Mouse (Mus musculus): ENCODE results near the gene Glis1. TPM values are rescaled to one million over a fixed set of nuclear protein-coding genes. Genes with fewer than 3 reads are reported as not detected.

Glis1 gene
- polyA plus RNA-seq, 1 experiment: 0.40 TPM

DNA sequence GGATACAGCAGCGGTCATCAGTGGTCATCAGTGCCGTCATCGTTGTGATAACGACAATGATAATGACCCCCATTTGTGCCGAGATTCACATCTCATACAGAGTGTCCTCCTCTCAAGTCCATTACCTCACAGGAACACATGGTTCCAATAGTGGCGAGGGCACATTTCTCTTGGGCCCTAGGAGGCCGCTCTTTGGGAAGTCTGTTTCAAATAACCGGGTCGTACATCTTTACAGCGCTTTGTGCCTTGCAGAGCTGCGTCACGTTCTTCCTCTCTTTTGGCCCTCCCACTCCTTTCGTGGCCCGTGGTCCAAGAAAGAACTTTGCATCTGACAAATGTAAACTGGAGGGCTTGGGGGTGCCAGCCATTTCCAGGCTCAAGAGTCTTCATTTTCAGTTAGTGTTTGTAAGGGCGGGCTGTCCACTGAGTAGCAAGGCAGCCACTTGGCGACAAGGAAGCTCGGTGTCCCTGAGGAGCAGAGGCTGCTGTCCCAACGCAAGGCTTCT is 63.1 kb downstream of the Glis1 start:
- H3K79me2 ChIP-seq (ENCODE audit: control insufficient read depth, insufficient read depth): no peaks in the 10 kb centered on the region
- no peaks in the 10 kb centered on the region for H3K36me3 ChIP-seq (ENCODE audit: control insufficient read depth, insufficient read depth)
- no peaks in the 10 kb centered on the region for H3K79me3 ChIP-seq (ENCODE audit: low read depth)
- H3ac ChIP-seq (ENCODE audit: control insufficient read depth, insufficient read length, low read depth): no peak overlapping the region
- TF ChIP-seq CEBPB (IDR thresholded peaks at IDR 0.05; ENCODE audit: low read depth): no peak
- TF ChIP-seq MAX (IDR thresholded peaks at IDR 0.05): no peak
- no peak for TF ChIP-seq MYOD1 (IDR thresholded peaks at IDR 0.05; ENCODE audit: control insufficient read depth, insufficient read length, low read depth)
- TF ChIP-seq MYOG (IDR thresholded peaks at IDR 0.05; ENCODE audit: control insufficient read depth, extremely low read depth, insufficient read length): no peak
- no peak for TF ChIP-seq FOSL1 (IDR thresholded peaks at IDR 0.05; ENCODE audit: insufficient read depth, low read length, poor library complexity, severe bottlenecking)
- TF ChIP-seq USF1 (IDR thresholded peaks at IDR 0.05; ENCODE audit: low read depth): no peak
- TF ChIP-seq CTCF (IDR thresholded peaks at IDR 0.05; ENCODE audit: control insufficient read depth, insufficient read depth, insufficient read length): no peak
- no peak overlapping the region for H3K4me3 ChIP-seq (ENCODE audit: insufficient read depth, poor library complexity, severe bottlenecking)
- no peaks in the 10 kb centered on the region for H3K27me3 ChIP-seq (ENCODE audit: control insufficient read depth, insufficient read depth, insufficient read length)

DNA sequence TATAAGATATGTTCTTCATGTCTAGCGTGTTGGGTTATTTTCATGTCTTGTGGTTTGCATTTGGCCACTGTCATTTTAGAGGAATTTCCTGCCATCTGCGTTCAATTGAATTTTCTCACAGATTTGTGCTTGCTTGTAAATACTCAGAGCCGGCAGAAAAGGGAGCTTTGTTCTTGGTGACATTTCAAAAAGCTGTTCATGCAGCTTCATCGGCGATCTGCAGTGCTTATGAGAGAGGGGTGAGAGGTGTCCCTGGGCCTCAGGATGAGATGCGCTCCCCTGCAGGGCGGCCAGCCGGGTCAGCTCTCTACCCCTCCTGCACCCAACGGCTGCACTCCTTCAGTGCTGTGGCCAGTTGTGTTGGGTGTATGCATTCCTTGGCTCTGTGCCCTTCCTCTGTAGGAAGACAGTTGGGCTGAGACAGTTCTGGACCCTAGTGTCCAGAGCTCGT is 68.2 kb downstream of the Glis1 start:
- Histone ChIP-seq H3K79me3 (ENCODE audit: low read depth) (no peaks in the 10 kb centered on the region), H3K79me2 (ENCODE audit: control insufficient read depth, insufficient read depth) (no peaks in the 10 kb centered on the region), H3K27me3 (ENCODE audit: control insufficient read depth, insufficient read depth, insufficient read length) (no peaks in the 10 kb centered on the region), H3K4me3 (ENCODE audit: insufficient read depth, poor library complexity, severe bottlenecking) (no peak overlapping the region), H3ac (ENCODE audit: control insufficient read depth, insufficient read length, low read depth) (no peak overlapping the region), H3K36me3 (ENCODE audit: control insufficient read depth, insufficient read depth) (no peaks in the 10 kb centered on the region)
- TF ChIP-seq FOSL1 (IDR thresholded peaks at IDR 0.05; ENCODE audit: insufficient read depth, low read length, poor library complexity, severe bottlenecking) (no peak), CEBPB (IDR thresholded peaks at IDR 0.05; ENCODE audit: low read depth) (no peak), CTCF (IDR thresholded peaks at IDR 0.05; ENCODE audit: control insufficient read depth, insufficient read depth, insufficient read length) (no peak), USF1 (IDR thresholded peaks at IDR 0.05; ENCODE audit: low read depth) (no peak), MAX (IDR thresholded peaks at IDR 0.05) (no peak), MYOD1 (IDR thresholded peaks at IDR 0.05; ENCODE audit: control insufficient read depth, insufficient read length, low read depth) (no peak), MYOG (IDR thresholded peaks at IDR 0.05; ENCODE audit: control insufficient read depth, extremely low read depth, insufficient read length) (no peak)

DNA sequence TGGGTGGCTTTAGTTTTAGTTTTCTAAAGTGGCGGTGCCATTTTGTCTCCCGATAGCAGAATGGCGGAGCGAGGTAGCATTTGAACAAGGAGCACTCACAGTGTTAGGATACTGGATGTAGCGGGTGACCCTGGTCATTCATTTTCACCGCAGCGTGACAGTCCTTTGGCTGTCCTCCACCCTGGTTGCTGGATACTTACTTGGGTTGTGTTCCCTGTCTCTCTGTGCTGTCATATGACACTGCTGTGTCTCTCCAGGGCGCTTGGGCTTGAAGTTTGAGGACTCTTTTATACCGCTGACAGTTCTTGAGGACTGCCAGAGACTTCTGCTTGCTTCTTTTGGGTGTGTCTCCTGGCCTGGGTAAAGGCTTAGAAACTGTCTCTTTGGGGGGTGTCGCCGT is 80.6 kb downstream of the Glis1 start:
- no peak for TF ChIP-seq CTCF (IDR thresholded peaks at IDR 0.05; ENCODE audit: control insufficient read depth, insufficient read depth, insufficient read length)
- TF ChIP-seq MYOD1 (IDR thresholded peaks at IDR 0.05; ENCODE audit: control insufficient read depth, insufficient read length, low read depth): no peak
- TF ChIP-seq USF1 (IDR thresholded peaks at IDR 0.05; ENCODE audit: low read depth): no peak
- TF ChIP-seq CEBPB (IDR thresholded peaks at IDR 0.05; ENCODE audit: low read depth): no peak
- no peak for TF ChIP-seq FOSL1 (IDR thresholded peaks at IDR 0.05; ENCODE audit: insufficient read depth, low read length, poor library complexity, severe bottlenecking)
- no peak for TF ChIP-seq MAX (IDR thresholded peaks at IDR 0.05)
- TF ChIP-seq MYOG (IDR thresholded peaks at IDR 0.05; ENCODE audit: control insufficient read depth, extremely low read depth, insufficient read length): no peak
- Histone ChIP-seq H3K79me2 (ENCODE audit: control insufficient read depth, insufficient read depth) (no peaks in the 10 kb centered on the region), H3K36me3 (ENCODE audit: control insufficient read depth, insufficient read depth) (no peaks in the 10 kb centered on the region), H3K79me3 (ENCODE audit: low read depth) (no peaks in the 10 kb centered on the region), H3ac (ENCODE audit: control insufficient read depth, insufficient read length, low read depth) (no peak overlapping the region), H3K4me3 (ENCODE audit: insufficient read depth, poor library complexity, severe bottlenecking) (no peak overlapping the region), H3K27me3 (ENCODE audit: control insufficient read depth, insufficient read depth, insufficient read length) (no peaks in the 10 kb centered on the region)

DNA sequence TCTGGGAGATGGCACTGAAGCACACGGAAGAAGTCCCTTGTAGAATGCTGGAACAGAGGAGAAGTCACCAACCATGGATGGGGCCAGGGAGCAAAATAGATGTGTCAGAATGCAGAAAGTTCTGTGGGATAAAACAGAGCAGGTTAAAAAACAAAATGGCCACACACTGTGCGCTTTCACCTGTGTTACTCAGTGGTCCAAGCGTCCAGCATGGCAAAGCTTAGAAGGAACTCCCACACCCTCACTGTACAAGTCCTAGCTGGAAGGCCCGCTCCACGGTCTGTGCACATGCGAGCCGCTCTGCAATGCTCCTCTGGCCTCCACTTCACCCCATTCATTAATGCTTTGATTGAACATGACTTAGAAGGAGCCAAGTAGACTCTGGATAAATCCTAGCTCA is 81.2 kb downstream of the Glis1 start:
- H3K79me3 ChIP-seq (ENCODE audit: low read depth): no peaks in the 10 kb centered on the region
- no peak overlapping the region for H3ac ChIP-seq (ENCODE audit: control insufficient read depth, insufficient read length, low read depth)
- TF ChIP-seq FOSL1 (IDR thresholded peaks at IDR 0.05; ENCODE audit: insufficient read depth, low read length, poor library complexity, severe bottlenecking): no peak
- TF ChIP-seq MYOD1 (IDR thresholded peaks at IDR 0.05; ENCODE audit: control insufficient read depth, insufficient read length, low read depth): no peak
- no peak for TF ChIP-seq CTCF (IDR thresholded peaks at IDR 0.05; ENCODE audit: control insufficient read depth, insufficient read depth, insufficient read length)
- TF ChIP-seq MAX (IDR thresholded peaks at IDR 0.05): no peak
- TF ChIP-seq MYOG (IDR thresholded peaks at IDR 0.05; ENCODE audit: control insufficient read depth, extremely low read depth, insufficient read length): no peak
- TF ChIP-seq USF1 (IDR thresholded peaks at IDR 0.05; ENCODE audit: low read depth): no peak
- no peak for TF ChIP-seq CEBPB (IDR thresholded peaks at IDR 0.05; ENCODE audit: low read depth)
- peaks cover 1% of the 10 kb centered on the region for H3K27me3 ChIP-seq (ENCODE audit: control insufficient read depth, insufficient read depth, insufficient read length)
- no peaks in the 10 kb centered on the region for H3K36me3 ChIP-seq (ENCODE audit: control insufficient read depth, insufficient read depth)
- no peaks in the 10 kb centered on the region for H3K79me2 ChIP-seq (ENCODE audit: control insufficient read depth, insufficient read depth)
- H3K4me3 ChIP-seq (ENCODE audit: insufficient read depth, poor library complexity, severe bottlenecking): no peak overlapping the region

DNA sequence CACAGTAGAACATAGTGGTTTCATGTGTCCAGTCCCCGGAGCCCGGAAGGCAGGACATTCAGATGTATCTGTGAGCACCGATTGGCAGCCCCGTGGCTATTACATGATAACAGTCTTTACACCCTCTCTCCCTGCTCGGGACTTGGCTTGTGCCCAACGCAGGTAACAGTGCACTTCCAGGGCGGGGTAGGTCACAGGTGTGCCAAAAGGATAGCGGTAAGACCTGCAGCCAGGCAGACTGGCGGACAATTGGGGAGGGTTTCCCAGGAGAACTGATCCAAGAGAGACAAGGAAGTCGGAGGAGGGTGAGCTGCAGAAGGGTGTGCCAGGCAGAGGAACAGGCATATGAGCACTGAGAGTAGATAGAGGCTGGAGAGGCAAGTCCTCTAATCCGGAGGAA is 84.4 kb downstream of the Glis1 start:
- no peaks in the 10 kb centered on the region for H3K36me3 ChIP-seq (ENCODE audit: control insufficient read depth, insufficient read depth)
- TF ChIP-seq CTCF (IDR thresholded peaks at IDR 0.05; ENCODE audit: control insufficient read depth, insufficient read depth, insufficient read length) (no peak), CEBPB (IDR thresholded peaks at IDR 0.05; ENCODE audit: low read depth) (no peak), MAX (IDR thresholded peaks at IDR 0.05) (no peak), MYOG (IDR thresholded peaks at IDR 0.05; ENCODE audit: control insufficient read depth, extremely low read depth, insufficient read length) (no peak), MYOD1 (IDR thresholded peaks at IDR 0.05; ENCODE audit: control insufficient read depth, insufficient read length, low read depth) (no peak)
- H3K79me2 ChIP-seq (ENCODE audit: control insufficient read depth, insufficient read depth): no peaks in the 10 kb centered on the region
- H3K27me3 ChIP-seq (ENCODE audit: control insufficient read depth, insufficient read depth, insufficient read length): peaks cover 18% of the 10 kb centered on the region
- H3K4me3 ChIP-seq (ENCODE audit: insufficient read depth, poor library complexity, severe bottlenecking): no peak overlapping the region
- no peak overlapping the region for H3ac ChIP-seq (ENCODE audit: control insufficient read depth, insufficient read length, low read depth)
- no peaks in the 10 kb centered on the region for H3K79me3 ChIP-seq (ENCODE audit: low read depth)

DNA sequence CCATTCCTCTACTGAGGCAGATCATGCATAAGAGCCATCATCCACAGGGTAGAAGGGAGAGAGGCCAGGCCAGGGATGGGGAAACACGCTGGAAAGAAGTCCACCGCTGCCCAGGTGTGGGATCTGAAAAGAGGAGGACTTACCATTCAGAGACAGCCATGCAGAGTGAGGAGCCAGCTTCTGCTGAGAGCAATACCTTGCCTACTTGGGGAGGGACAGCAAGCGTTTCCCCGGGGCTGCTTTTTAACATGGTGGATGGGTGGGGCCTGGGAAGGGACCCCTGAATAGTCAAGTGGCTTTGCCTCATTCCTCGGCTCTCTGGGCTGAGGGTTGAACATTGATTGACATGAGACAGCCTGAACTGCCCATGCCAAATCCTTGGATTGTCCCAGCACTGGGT is 85.7 kb downstream of the Glis1 start:
- Histone ChIP-seq H3ac (ENCODE audit: control insufficient read depth, insufficient read length, low read depth) (no peak overlapping the region), H3K4me3 (ENCODE audit: insufficient read depth, poor library complexity, severe bottlenecking) (no peak overlapping the region), H3K79me2 (ENCODE audit: control insufficient read depth, insufficient read depth) (no peaks in the 10 kb centered on the region), H3K36me3 (ENCODE audit: control insufficient read depth, insufficient read depth) (no peaks in the 10 kb centered on the region), H3K79me3 (ENCODE audit: low read depth) (no peaks in the 10 kb centered on the region), H3K27me3 (ENCODE audit: control insufficient read depth, insufficient read depth, insufficient read length) (peaks cover 25% of the 10 kb centered on the region)
- TF ChIP-seq MAX (IDR thresholded peaks at IDR 0.05) (no peak), MYOG (IDR thresholded peaks at IDR 0.05; ENCODE audit: control insufficient read depth, extremely low read depth, insufficient read length) (no peak), MYOD1 (IDR thresholded peaks at IDR 0.05; ENCODE audit: control insufficient read depth, insufficient read length, low read depth) (no peak), CTCF (IDR thresholded peaks at IDR 0.05; ENCODE audit: control insufficient read depth, insufficient read depth, insufficient read length) (no peak), USF1 (IDR thresholded peaks at IDR 0.05; ENCODE audit: low read depth) (no peak), CEBPB (IDR thresholded peaks at IDR 0.05; ENCODE audit: low read depth) (no peak), FOSL1 (IDR thresholded peaks at IDR 0.05; ENCODE audit: insufficient read depth, low read length, poor library complexity, severe bottlenecking) (no peak)
